Mouse (Mus musculus) cerebellum, adult 18-20 months (tissue): Measurements from ENCODE around the gene Ptgr2.
"Not testable (repeated sequence)": the region's sequence is repeated elsewhere in the genome, so short reads cannot be mapped to it uniquely, and the experiment has no call there.

ENCODE experiments used
- DNase-seq, 2 experiments: peaks; one replicate each; pipeline ENCODE4 v3.0.0; 2021

The Ptgr2 gene

DNA sequence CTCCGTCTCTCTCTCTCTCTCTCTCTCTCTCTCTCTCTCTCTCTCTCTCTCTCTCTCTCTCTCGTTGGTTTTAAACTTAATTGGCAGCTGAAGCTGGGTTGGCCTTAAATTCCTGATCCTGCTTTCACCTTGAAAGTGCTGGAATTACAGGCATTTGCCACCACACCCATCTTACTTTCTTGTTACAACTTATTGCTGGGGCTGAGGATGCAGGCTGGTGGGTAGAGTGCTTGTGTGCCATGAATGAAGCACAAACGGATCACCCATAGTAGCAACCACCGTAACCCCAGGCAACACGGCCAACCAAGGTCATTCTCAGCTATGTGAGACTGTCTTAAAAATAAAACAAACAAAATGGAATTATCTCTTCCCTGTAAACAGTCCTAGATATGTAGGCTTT is 26.3 kb downstream of the Ptgr2 start:
- DNase-seq, result no peak

DNA sequence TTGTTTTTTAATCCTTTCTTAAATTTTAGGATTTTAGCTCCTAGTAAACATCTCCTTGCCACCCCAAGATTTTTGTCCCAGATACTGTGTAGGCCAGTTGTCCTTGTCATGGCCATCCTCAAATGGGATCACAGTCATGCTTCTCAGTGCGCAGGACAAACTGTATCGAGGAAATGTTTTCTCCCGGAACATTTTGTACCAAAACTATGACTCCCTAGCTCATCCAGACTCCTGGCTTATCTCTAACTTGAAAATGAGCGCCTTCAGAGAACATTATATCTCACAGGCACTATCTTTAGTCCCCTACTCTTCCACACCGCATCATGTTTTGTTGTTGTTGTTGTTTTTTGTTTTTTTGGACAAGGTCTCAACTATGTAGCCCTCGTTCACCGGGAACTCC is 31.0 kb downstream of the Ptgr2 start:
- no peak for DNase-seq

DNA sequence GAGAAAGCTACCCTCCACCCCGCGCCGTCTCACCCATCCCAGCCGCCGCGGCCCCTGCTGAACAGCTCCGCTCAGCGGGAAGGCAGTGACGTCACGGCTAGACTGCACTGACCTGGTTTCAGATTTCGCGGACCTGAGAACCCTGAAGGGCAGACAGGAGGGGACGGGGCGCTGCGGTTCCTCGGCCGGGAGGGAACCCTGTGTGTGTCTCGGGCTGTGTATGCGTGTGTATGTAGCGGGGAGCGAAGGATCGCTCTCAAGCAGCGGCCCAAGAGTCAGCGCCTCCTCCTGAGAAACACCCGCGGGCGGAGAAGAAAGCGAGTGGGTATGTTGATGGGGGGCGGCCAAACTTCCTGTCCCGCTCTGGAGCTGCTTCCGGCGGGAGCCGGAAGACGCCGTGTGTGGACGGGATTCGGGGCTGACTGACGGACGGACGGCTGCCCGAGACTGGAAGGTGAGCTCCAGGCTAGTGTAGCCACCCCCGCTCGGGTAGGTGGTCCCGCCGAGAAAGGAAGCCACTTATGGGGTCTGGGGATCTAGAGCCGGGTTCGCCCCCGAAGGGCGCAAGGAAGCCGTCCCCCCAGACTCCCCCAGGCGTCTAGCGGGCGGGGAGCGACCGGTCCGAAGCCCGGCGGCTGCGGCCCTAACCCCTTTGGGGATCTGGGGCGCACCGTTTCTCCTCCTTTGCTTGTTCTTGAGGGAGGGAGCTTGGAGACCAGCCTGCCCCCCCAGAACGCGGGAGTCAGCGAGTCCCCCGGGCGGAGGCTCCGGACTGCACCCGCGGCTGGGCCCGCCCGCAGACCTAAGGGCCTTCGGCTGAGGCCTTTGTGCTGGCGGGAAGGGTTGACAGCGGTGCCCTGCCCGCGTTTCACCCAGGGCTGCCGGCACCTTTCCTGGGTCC is 31.9 kb downstream of the Ptgr2 start, which contains the start of gene Zfp410:
Zfp410 (plus strand) TSS at position 132 of the 901 bp plus-strand sequence.
- peak; percentile 90 to 91 for DNase-seq

DNA sequence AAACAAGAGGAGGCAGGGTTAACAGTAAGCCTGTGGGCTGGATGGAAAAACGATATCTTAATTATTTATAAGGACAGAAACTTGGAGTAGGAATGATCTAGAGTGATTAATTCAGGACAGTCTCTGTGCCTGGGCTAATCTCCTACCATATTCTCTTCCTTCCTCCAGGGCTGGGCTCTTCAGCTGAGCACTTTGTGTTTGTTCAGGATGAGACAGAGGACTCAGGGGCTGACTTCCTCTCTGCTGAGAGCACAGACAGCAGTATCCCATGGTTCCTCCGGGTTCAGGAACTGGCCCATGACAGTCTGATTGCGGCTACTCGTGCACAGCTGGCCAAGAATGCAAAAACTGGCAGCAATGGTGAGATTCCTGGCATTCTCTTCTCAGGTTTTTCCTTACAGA is 42.1 kb downstream of the Ptgr2 start:
- no peak for DNase-seq

DNA sequence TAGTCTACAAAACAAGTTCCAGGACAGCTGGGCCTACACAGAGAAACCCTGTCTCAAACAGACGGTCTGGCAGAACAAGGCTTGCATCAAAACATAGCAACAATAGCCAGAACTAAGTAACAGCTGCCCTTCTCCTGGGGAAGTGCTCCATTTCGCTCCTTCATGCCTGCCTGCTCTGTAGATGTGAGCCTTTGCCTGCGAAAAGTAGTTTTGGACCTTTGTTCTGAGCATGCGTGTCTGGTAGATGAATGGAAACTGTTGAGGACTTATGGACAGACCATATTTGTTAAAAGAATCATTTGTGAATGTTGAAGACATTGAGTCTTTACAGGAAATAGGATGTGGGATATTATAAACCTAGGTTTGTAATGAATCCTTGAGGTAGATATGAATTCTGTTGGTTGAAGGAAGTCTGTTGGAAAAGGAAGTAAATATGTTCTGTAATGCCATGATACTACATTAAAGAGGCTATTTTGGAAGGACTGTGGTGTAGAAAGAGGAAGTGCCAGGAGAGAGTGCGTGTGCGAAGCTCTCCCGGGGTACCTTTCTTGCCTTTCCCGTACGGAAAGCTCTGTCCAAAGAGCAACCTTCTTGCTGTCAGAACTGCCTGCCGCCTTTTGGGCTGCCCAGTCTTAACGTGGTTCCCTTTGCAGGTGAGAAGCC is 52.1 kb downstream of the Ptgr2 start:
- no peak for DNase-seq

DNA sequence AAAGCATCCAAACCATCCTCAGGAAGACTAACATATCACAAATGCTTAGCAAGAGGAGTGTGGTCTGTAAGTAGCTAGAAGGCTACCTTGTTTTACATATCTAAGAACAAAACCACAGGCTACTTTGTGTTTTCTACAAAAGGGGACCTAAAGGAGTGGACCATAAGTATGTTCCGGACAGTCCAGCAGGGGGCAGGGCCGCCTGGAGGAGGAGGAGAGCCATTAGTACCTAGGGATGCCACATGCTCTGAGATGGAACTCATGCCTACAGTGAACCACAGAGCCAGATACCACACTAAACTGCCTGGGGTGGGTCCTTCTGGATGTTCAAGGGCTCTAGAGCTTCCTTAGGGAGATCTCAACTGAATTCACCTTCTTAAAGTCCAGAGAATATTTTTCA is 62.2 kb downstream of the Ptgr2 start:
- DNase-seq, result peak in 1 of 2 experiments; percentile 22

DNA sequence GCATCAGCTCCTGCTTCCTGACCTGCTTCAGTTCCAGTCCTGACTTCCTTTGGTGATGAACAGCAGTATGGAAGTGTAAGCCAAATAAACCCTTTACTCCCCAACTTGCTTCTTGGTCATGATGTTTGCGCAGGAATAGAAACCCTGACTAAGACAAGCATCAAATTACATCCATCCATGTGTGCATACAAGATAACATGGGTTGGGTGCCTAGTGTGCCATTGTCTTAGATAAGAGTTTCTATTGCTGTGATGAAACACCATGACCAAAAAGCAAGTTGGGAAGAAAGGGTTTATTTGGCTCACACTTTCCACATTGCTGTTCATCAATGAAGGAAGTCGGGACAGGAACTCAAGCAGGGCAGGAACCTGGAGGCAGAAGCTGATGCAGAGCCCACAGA is 73.7 kb downstream of the Ptgr2 start:
- DNase-seq, result not testable (repeated sequence)

DNA sequence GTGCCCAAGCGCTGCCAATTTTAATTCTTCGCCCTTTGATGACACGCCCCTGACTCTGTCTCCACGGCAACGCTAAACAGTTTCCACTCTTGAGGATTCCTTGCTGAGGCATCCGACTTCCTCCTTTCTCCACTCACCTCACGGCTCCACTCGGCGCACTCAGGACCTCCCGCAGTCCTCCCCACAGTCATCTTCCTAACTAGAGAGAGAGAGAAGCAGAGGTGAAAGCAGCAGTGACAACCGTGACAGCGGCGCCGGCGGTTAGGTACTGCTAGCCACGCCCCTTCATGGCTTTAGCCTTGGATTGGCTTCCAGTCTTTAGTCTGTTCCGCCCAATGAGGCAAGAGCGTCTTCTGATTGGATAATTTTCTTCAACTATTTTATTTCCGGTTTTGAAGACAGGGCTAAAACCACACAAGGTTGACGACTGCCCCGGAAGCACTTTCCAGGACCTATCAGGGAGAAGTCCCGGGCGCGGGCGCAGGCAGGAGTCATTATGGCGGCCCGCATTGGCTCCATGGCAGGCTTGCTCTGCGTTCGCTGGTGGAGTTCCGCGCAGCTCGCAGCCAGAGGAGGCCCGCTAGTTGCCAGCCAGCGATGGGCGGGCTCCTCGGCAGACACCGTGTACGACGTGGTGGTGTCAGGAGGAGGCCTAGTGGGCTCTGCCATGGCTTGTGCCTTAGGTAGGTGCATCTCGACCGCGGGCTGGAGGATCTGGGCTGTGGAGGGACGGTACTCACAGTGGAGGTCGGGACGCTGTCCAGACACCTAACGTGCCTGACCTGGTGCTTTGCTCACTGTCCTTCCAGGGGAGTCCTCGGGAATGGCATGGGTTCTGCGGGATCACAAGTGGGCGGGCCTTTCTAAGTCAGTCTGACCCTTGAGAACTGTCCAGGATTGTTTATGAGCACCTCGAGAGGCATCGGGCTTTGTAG is 76.8 kb downstream of the Ptgr2 start, which contains the start of the genes Coq6 and Fam161b:
Coq6 (plus strand) TSS at position 103 of the 935 bp plus-strand sequence.
Fam161b (minus strand) TSS at position 279 of the 935 bp plus-strand sequence.
- peak; percentile 92 to 99 for DNase-seq

DNA sequence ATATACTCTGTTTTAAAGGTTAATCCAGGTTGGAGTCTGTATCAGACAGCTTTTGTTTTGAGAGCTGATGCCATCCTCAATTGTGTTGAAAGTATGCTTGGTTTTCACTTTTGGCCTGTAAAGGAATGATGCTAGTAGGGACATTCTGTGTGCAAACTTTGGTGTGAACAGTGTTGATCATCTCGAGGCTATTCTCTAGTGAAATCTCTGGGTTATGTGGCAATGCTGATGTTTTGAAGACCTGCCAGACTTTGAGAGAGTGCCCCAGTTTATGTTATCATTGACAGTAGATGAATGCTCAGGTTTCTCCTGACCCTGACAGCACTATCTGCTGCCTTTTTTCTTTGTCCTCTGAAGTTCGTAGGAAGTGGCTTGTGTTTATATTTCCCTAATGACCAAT is 77.8 kb downstream of the Ptgr2 start:
- no peak for DNase-seq

DNA sequence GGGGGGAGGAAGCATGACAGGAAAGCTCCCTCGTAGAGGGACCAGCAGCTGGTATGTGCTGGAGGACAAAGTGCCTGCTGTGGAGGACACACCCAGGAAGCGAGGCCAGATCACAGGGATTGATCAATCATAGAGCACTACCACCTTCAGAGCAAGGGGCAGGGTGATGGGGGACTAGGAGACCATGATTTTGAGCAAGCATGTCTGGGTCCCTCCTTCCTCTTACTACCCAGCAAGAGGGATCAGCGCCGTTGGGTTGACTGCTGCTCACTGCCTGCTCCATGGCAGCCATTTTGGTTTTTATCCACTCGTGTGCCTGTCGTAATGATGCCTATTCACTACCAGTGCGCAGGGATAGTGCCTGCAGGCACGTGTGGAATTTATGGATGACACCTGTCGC is 79.3 kb downstream of the Ptgr2 start:
- DNase-seq, result no peak

DNA sequence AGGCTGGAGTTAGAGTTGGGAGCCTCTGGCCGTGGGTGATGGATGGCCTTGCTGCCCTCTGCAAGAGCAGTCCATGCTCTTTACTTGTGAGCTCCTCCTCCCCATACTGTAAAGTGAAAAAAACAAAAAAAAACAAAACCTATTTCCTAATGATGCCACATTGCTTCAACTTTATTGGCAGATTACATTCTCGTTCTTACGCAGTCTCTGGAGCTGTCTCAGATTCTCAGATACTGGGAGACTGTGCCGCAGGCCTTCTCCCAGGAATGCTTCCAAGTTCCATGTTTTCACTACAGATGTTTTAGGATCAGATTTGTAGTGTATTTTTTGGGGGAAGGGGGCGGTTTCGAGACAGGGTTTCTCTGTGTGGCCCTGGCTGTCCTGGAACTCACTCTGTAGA is 80.1 kb downstream of the Ptgr2 start:
- no peak for DNase-seq
